Comparison of ENCODE assay signal across 25 mouse cellular contexts in the genomic region with DNA sequence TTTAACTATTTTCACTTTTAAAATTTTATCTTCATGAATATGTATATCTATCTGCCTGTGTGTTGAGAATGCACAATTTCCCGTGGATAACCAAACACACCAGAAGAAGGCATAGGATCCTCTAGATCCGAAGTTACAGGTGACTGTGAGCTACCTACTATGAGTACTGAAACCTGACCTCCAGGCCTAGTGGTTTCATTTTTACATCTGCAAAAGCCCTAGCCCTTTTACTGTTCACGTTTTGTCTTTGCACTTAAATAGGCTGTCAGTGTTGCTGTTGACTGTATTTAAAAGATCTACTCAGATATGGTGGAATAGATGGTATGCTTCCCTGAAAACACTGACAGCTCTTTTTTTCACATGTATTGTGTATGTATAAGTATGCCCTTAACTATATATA.
"Had no signal": no experiment of that assay in that cellular context is flagged by ENCODE, and none has a peak within 500 bp of the region (broad histone marks: within the 10 kb centered on the region; RNA-seq: fewer than 3 reads in every experiment).

No protein-coding gene starts in this region.

- H3K36me3 ChIP-seq: embryonic facial prominence, embryonic 10.5 days; embryonic facial prominence, embryonic 12.5 days; embryonic facial prominence, embryonic 13.5 days; embryonic facial prominence, embryonic 15.5 days; forebrain, embryonic 10.5 days; forebrain, embryonic 12.5 days; forebrain, embryonic 15.5 days had no signal

- H3K4me3 ChIP-seq: embryonic facial prominence, embryonic 10.5 days; embryonic facial prominence, embryonic 12.5 days; embryonic facial prominence, embryonic 13.5 days; embryonic facial prominence, embryonic 15.5 days; erythroblast, embryonic 14.5 days; forebrain, embryonic 10.5 days; forebrain, embryonic 12.5 days; forebrain, embryonic 13.5 days; forebrain, embryonic 15.5 days; gastrocnemius, adult 2 months; heart, adult 2 months had no signal

- H3K4me2 ChIP-seq: embryonic facial prominence, embryonic 12.5 days; embryonic facial prominence, embryonic 13.5 days; embryonic facial prominence, embryonic 15.5 days; forebrain, embryonic 12.5 days; forebrain, embryonic 13.5 days; forebrain, embryonic 15.5 days had no signal

- H3K27me3 ChIP-seq: embryonic facial prominence, embryonic 12.5 days; embryonic facial prominence, embryonic 13.5 days; embryonic facial prominence, embryonic 15.5 days; forebrain, embryonic 12.5 days; forebrain, embryonic 13.5 days; forebrain, embryonic 15.5 days had no signal

- H3K9me3 ChIP-seq: embryonic facial prominence, embryonic 10.5 days; embryonic facial prominence, embryonic 12.5 days; embryonic facial prominence, embryonic 13.5 days; embryonic facial prominence, embryonic 15.5 days; forebrain, embryonic 10.5 days; forebrain, embryonic 12.5 days; forebrain, embryonic 13.5 days; forebrain, embryonic 15.5 days had no signal

- H3K9ac ChIP-seq: embryonic facial prominence, embryonic 12.5 days; embryonic facial prominence, embryonic 13.5 days; embryonic facial prominence, embryonic 15.5 days; forebrain, embryonic 12.5 days; forebrain, embryonic 13.5 days; forebrain, embryonic 15.5 days; forebrain, postnatal 0 days had no signal

- H3K27ac ChIP-seq: embryonic facial prominence, embryonic 10.5 days; embryonic facial prominence, embryonic 12.5 days; embryonic facial prominence, embryonic 13.5 days; embryonic facial prominence, embryonic 15.5 days; forebrain, embryonic 10.5 days; forebrain, embryonic 12.5 days; forebrain, embryonic 13.5 days; forebrain, embryonic 15.5 days; gastrocnemius, adult 2 months; heart, adult 2 months had no signal

- DNase-seq: cerebellum, adult 9-10 months; cerebellum, adult 9-11 months; cerebellum, postnatal 10 days; cerebellum, postnatal 14 days; cerebellum, postnatal 25 days; cerebellum, postnatal 36 days; embryo, embryonic 11 days; forebrain, postnatal 0 days; gastrocnemius, adult 2 months; gastrocnemius, postnatal 10 days; gastrocnemius, postnatal 14 days; gastrocnemius, postnatal 25 days; gastrocnemius, postnatal 36 days; heart, adult 11 months; heart, adult 18-20 months; heart, adult 2 months had no signal

- H3K4me1 ChIP-seq: forebrain, embryonic 15.5 days had no signal
